Mouse (Mus musculus): ENCODE data around the gene Rcn3. TPM values are rescaled to one million over a fixed set of nuclear protein-coding genes. Genes with fewer than 3 reads are reported as not detected.
A peak's percentile ranks its signal among the peaks of the same experiment; 100 is the strongest.

The Rcn3 gene
- polyA plus RNA-seq, 1 experiment from 2014 or later = 262 TPM

DNA sequence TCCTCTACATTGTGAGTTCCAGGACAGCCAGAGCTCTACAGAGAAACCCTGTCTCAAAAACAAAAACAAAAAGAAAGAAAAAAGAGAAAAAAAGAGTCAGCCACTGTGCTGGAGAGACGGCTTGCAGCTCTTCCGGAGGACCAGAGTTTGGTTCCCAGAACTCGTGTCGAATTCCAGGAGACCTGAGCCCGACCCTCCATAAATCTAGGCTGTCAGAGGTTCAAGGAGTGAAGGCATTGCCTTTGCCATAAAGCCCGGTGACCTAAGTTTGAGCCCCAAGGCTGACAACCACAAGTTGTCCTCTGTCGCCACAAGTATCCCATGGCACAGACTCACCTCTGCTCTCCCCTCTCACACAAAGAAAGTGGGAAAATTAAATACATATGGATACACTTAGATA lies 2.1 kb upstream of the Rcn3 start:
- 58% methylated on average over 7 of the region's 7 CpGs for WGBS
- Histone ChIP-seq H3K4me1 (ENCODE audit: control insufficient read depth in 2 of 2, insufficient read depth in 2 of 2, low read length in 2 of 2) (peaks cover 7 to 14% of the 10 kb centered on the region in 2 experiments; a peak in 2 of 4 replicates), H3K9ac (ENCODE audit: low read length) (no peak overlapping the region), H3K36me3 (ENCODE audit: control insufficient read depth, insufficient read depth, low read length) (no peaks in the 10 kb centered on the region), H3K4me3 (ENCODE audit: control insufficient read depth in 1 of 2, insufficient read depth in 1 of 2, low read depth in 1 of 2, low read length in 2 of 2) (no peak overlapping the region), H3K9me3 (ENCODE audit: control insufficient read depth, low read length) (no peaks in the 10 kb centered on the region), H3K27me3 (ENCODE audit: control insufficient read depth, insufficient read depth, low read length) (no peaks in the 10 kb centered on the region), H3K27ac (replicated peaks in 1 of 2; ENCODE audit: control insufficient read depth in 1 of 2, insufficient read depth in 1 of 2, low read depth in 2 of 2, low read length in 2 of 2) (no peak overlapping the region), H3K4me2 (ENCODE audit: low read length) (no peak overlapping the region)
- ATAC-seq (ENCODE audit: insufficient number of reproducible peaks, insufficient read depth, low FRiP score, low read depth) = no peak

DNA sequence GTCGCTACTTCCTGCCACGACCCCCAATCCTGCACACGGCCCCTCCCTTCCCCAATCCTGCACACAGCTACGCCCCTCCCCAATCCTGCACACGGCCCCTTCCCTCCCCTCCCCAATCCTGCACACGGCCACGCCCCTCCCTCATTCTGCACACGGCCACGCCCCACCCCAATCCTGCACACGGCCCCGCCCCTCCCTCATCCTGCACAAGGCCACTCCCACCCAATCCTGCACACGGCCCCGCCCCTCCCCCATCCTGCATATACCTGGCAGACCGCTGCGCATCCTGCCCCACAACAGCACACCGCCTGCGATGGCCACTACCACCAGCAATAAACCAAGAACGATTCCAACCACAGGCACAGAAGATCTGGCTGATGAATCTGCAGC lies 1.5 kb upstream of the Rcn3 start:
- ATAC-seq (ENCODE audit: insufficient number of reproducible peaks, insufficient read depth, low FRiP score, low read depth) = no peak
- H3K4me2 ChIP-seq (ENCODE audit: low read length) = no peak overlapping the region
- H3K27me3 ChIP-seq (ENCODE audit: control insufficient read depth, insufficient read depth, low read length) = no peaks in the 10 kb centered on the region
- no peaks in the 10 kb centered on the region for H3K9me3 ChIP-seq (ENCODE audit: control insufficient read depth, low read length)
- H3K27ac ChIP-seq (replicated peaks in 1 of 2; ENCODE audit: control insufficient read depth in 1 of 2, insufficient read depth in 1 of 2, low read depth in 2 of 2, low read length in 2 of 2) = no peak overlapping the region
- no peak overlapping the region for H3K4me3 ChIP-seq (ENCODE audit: control insufficient read depth in 1 of 2, insufficient read depth in 1 of 2, low read depth in 1 of 2, low read length in 2 of 2)
- peaks cover 7 to 14% of the 10 kb centered on the region in 2 experiments; a peak in 2 of 4 replicates for H3K4me1 ChIP-seq (ENCODE audit: control insufficient read depth in 2 of 2, insufficient read depth in 2 of 2, low read length in 2 of 2)
- peaks cover 5% of the 10 kb centered on the region for H3K36me3 ChIP-seq (ENCODE audit: control insufficient read depth, insufficient read depth, low read length)
- WGBS = 36% methylated on average over 18 of the region's 18 CpGs
- H3K9ac ChIP-seq (ENCODE audit: low read length) = no peak overlapping the region

DNA sequence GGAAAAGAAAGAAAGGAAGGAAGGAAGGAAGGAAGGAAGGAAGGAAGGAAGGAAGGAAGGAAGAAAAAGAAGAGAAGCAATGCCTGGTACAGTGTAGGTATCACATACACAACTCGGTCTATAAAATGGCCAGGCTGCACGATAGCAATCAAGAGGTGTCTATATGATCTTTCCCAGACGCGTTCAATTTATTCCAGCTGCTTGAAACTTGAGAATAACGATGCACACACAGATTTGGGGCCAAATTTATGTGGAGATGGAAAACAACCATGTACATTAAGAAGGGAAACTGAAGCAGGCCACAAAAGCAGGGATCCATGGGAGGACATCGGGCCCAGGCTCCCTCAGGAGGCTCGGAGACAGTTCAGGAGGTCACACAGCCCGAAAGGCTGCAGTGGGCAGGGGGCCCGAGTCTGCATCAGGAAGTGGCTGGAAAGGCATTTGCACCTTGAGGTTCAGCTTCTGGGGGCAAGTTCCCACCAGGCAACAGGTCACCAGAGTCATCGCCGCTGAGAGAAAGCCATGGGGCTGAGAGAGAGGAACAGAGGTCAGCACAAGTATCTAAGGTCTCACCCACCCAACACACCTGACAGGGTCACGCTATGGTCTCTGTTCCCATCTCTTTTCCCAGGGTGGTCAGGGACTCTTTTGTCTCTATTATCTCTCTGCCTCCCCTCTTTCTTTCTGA lies 951 bp upstream of the Rcn3 start:
- Histone ChIP-seq H3K36me3 (ENCODE audit: control insufficient read depth, insufficient read depth, low read length) (peaks cover 10% of the 10 kb centered on the region), H3K4me2 (ENCODE audit: low read length) (no peak overlapping the region), H3K9me3 (ENCODE audit: control insufficient read depth, low read length) (no peaks in the 10 kb centered on the region), H3K4me1 (ENCODE audit: control insufficient read depth in 2 of 2, insufficient read depth in 2 of 2, low read length in 2 of 2) (peaks cover 7 to 14% of the 10 kb centered on the region in 2 experiments; a peak in 2 of 4 replicates), H3K4me3 (ENCODE audit: control insufficient read depth in 1 of 2, insufficient read depth in 1 of 2, low read depth in 1 of 2, low read length in 2 of 2) (no peak overlapping the region), H3K27ac (replicated peaks in 1 of 2; ENCODE audit: control insufficient read depth in 1 of 2, insufficient read depth in 1 of 2, low read depth in 2 of 2, low read length in 2 of 2) (peak overlapping the region in 1 of 2 experiments; percentile 82; a peak in 2 of 4 replicates), H3K9ac (ENCODE audit: low read length) (0 out of 2 replicates have a peak overlapping the region, but pooled peaks have one; percentile 21), H3K27me3 (ENCODE audit: control insufficient read depth, insufficient read depth, low read length) (no peaks in the 10 kb centered on the region)
- 57% methylated on average over 12 of the region's 12 CpGs for WGBS
- ATAC-seq (ENCODE audit: insufficient number of reproducible peaks, insufficient read depth, low FRiP score, low read depth) = no peak

DNA sequence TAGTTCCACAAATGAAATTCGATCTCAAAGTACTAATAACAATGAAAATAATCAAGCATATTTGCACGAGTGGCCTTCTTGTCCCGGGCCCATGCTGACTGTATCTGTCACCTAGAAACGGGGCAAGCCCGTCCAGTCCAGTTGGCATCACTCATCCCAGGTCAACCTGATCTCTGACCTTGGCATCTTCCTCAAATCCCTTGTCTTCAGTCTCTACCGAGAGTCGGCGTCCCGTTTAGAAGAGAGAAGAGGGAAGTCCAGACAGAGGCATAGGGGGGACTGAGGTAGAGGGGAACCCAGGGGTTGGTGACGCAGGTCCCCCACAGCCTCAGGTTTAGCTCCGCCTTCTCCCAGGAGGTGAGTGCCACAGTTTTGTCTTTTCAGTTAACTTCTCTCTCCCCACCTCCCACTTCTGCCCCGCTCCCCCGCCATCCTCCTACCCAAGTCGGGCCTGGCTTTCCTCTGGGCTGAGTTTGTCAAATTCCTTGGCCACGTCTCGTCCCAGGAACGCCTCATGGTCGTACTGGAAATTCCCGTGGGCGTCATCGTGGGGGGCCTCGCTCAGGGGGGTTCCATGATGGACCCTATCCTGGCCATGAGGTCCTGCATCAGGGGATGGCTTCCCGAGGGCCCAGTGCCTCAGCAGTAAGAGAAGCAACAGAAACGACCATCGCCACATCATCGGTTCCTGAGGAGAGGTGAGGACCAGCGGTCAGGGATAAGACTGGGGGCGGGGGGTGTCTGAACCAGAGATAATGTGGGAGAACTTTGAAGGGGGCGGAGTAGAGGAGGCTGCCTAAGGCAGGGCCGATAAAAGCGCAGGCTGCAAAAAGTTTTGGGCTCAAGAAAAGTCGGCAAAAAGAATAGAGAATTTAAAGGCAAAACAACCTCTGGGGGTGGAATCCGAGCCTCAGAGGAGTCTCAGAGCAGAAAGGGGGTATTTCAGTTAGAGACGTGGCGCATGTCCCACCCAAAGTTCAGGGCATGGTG lies 725 bp downstream of the Rcn3 start:
- Histone ChIP-seq H3K4me3 (ENCODE audit: control insufficient read depth in 1 of 2, insufficient read depth in 1 of 2, low read depth in 1 of 2, low read length in 2 of 2) (peak overlapping the region; percentile 52), H3K9ac (ENCODE audit: low read length) (peak overlapping the region; percentile 78), H3K36me3 (ENCODE audit: control insufficient read depth, insufficient read depth, low read length) (peaks cover 27% of the 10 kb centered on the region), H3K27me3 (ENCODE audit: control insufficient read depth, insufficient read depth, low read length) (no peaks in the 10 kb centered on the region), H3K27ac (replicated peaks in 1 of 2; ENCODE audit: control insufficient read depth in 1 of 2, insufficient read depth in 1 of 2, low read depth in 2 of 2, low read length in 2 of 2) (peak overlapping the region; percentile 81 to 82), H3K4me1 (ENCODE audit: control insufficient read depth in 2 of 2, insufficient read depth in 2 of 2, low read length in 2 of 2) (peaks cover 7 to 14% of the 10 kb centered on the region in 2 experiments; a peak in 2 of 4 replicates), H3K9me3 (ENCODE audit: control insufficient read depth, low read length) (no peaks in the 10 kb centered on the region), H3K4me2 (ENCODE audit: low read length) (peak overlapping the region; percentile 68)
- 11% methylated on average over 35 of the region's 35 CpGs for WGBS
- ATAC-seq (ENCODE audit: insufficient number of reproducible peaks, insufficient read depth, low FRiP score, low read depth) = peak; percentile 55; the same call in 1 of the 2 replicates

DNA sequence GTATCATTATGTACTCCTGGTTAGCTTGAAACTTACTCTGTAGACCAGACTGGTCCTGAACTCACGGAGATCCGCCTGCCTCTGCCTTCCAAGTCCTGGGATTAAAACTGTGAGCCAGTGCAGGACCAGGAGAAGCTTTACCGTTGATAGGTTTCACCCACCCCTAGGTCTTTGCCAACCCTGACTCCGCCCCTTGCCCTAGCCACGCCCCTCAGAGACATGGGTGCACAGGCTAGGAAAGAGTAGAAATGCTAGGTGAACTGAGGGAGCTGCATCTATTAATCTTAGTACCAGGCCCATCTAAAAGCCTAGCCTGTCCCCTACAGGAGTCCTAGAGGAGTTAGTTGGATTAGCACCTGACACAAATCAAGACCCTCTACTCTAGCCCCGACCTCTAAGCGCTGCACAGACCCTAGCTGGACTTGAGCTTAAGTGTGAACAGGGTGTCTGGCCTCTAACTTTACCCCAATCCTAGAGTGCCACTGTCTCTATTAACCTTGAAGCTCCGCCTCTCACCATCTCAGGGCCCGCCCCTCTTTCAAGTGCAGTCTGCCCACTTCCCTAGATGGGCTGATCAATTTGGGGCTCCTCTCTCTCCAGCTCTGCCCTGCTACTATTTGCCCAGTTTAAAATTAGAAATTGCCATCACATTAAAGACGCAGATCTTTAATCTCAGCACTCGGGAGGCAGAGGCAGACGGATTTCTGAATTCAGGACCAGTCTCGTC lies 1.6 kb downstream of the Rcn3 start:
- H3K9ac ChIP-seq (ENCODE audit: low read length) = peak overlapping the region; percentile 78
- peak overlapping the region; percentile 68 for H3K4me2 ChIP-seq (ENCODE audit: low read length)
- WGBS = 73% methylated on average over 13 of the region's 13 CpGs
- H3K4me3 ChIP-seq (ENCODE audit: control insufficient read depth in 1 of 2, insufficient read depth in 1 of 2, low read depth in 1 of 2, low read length in 2 of 2) = peak overlapping the region; percentile 52; a peak in 3 of 4 replicates
- peak overlapping the region in 1 of 2 experiments; percentile 81; a peak in 1 of 4 replicates for H3K27ac ChIP-seq (replicated peaks in 1 of 2; ENCODE audit: control insufficient read depth in 1 of 2, insufficient read depth in 1 of 2, low read depth in 2 of 2, low read length in 2 of 2)
- H3K4me1 ChIP-seq (ENCODE audit: control insufficient read depth in 2 of 2, insufficient read depth in 2 of 2, low read length in 2 of 2) = peaks cover 7 to 14% of the 10 kb centered on the region in 2 experiments; a peak in 2 of 4 replicates
- H3K36me3 ChIP-seq (ENCODE audit: control insufficient read depth, insufficient read depth, low read length) = peaks cover 36% of the 10 kb centered on the region
- H3K27me3 ChIP-seq (ENCODE audit: control insufficient read depth, insufficient read depth, low read length) = no peaks in the 10 kb centered on the region
- no peaks in the 10 kb centered on the region for H3K9me3 ChIP-seq (ENCODE audit: control insufficient read depth, low read length)
- no peak for ATAC-seq (ENCODE audit: insufficient number of reproducible peaks, insufficient read depth, low FRiP score, low read depth)

DNA sequence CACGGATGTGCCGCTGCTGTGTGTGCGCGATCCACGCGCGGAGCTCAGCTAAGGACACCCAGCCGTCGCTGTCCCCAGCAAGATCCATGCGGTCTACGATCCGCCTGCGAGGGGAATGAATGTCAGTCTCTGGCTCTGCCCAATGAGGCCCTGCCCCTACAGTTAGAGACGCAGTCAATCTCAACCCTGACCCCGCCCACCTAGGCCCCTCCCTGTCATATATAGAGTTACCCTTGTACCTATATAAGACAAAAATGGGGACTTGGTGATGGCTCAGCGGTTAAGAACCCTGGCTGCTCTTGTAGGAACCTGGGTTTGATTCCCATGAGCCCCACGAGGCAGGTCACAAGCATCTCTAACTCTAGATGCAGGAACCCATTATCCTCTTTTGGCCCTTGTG lies 3.4 kb downstream of the Rcn3 start:
- Histone ChIP-seq H3K27me3 (ENCODE audit: control insufficient read depth, insufficient read depth, low read length) (no peaks in the 10 kb centered on the region), H3K4me1 (ENCODE audit: control insufficient read depth in 2 of 2, insufficient read depth in 2 of 2, low read length in 2 of 2) (peaks cover 7 to 14% of the 10 kb centered on the region in 2 experiments; a peak in 2 of 4 replicates), H3K27ac (replicated peaks in 1 of 2; ENCODE audit: control insufficient read depth in 1 of 2, insufficient read depth in 1 of 2, low read depth in 2 of 2, low read length in 2 of 2) (no peak overlapping the region), H3K9me3 (ENCODE audit: control insufficient read depth, low read length) (no peaks in the 10 kb centered on the region), H3K36me3 (ENCODE audit: control insufficient read depth, insufficient read depth, low read length) (peaks cover 53% of the 10 kb centered on the region), H3K9ac (ENCODE audit: low read length) (no peak overlapping the region), H3K4me3 (ENCODE audit: control insufficient read depth in 1 of 2, insufficient read depth in 1 of 2, low read depth in 1 of 2, low read length in 2 of 2) (no peak overlapping the region), H3K4me2 (ENCODE audit: low read length) (no peak overlapping the region)
- no peak for ATAC-seq (ENCODE audit: insufficient number of reproducible peaks, insufficient read depth, low FRiP score, low read depth)
- WGBS = 92% methylated on average over 17 of the region's 17 CpGs

DNA sequence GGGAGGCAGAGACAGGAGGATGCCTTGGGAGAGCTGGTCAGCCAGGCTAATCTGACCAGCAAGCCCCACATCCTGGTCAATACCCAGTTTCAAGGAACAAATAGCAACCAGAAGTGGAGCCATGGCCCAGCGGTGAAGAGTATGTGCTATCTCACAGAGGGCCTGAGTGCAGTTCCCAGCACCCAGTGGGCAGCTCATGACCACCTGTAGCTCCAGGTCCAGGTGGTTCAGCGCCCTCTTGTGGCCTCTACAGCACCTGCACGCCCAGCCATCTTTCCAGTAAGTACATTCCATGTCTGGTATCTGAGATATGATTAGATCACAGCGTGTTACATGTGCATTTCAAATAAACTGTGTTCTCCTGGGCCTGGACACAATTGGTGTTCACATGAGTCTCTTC lies 5.9 kb downstream of the Rcn3 start:
- peaks cover 9 to 10% of the 10 kb centered on the region in 2 experiments; a peak in 2 of 4 replicates for H3K4me1 ChIP-seq (ENCODE audit: control insufficient read depth in 2 of 2, insufficient read depth in 2 of 2, low read length in 2 of 2)
- peaks cover 67% of the 10 kb centered on the region for H3K36me3 ChIP-seq (ENCODE audit: control insufficient read depth, insufficient read depth, low read length)
- WGBS = 77% methylated on average over 4 of the region's 4 CpGs
- no peaks in the 10 kb centered on the region for H3K27me3 ChIP-seq (ENCODE audit: control insufficient read depth, insufficient read depth, low read length)
- no peak overlapping the region for H3K27ac ChIP-seq (replicated peaks in 1 of 2; ENCODE audit: control insufficient read depth in 1 of 2, insufficient read depth in 1 of 2, low read depth in 2 of 2, low read length in 2 of 2)
- no peak overlapping the region for H3K4me2 ChIP-seq (ENCODE audit: low read length)
- no peak overlapping the region for H3K4me3 ChIP-seq (ENCODE audit: control insufficient read depth in 1 of 2, insufficient read depth in 1 of 2, low read depth in 1 of 2, low read length in 2 of 2)
- H3K9me3 ChIP-seq (ENCODE audit: control insufficient read depth, low read length) = no peaks in the 10 kb centered on the region
- no peak overlapping the region for H3K9ac ChIP-seq (ENCODE audit: low read length)
- no peak for ATAC-seq (ENCODE audit: insufficient number of reproducible peaks, insufficient read depth, low FRiP score, low read depth)

Measured in heart, embryonic 14.5 days (tissue).